Mouse (Mus musculus): Measurements from ENCODE around the gene Gal3st3.
A peak's percentile ranks its signal among the peaks of the same experiment; 100 is the strongest.

Gal3st3 gene

GRCm38 (mm10) chr19:5297903-5298800 lies at the start of gene Gal3st3:
Gene Gal3st3 (plus strand): TSS chr19:5298331.
- DNase-seq = peak; percentile 81

- no peak for DNase-seq
These were observed 41.0 kb upstream of the Gal3st3 start for GRCm38 (mm10) chr19:5257140-5257539.

GRCm38 (mm10) chr19:5267015-5267414 lies 31.1 kb upstream of the Gal3st3 start:
- no peak for DNase-seq

- no peak for DNase-seq
These were observed 30.1 kb upstream of the Gal3st3 start for GRCm38 (mm10) chr19:5268017-5268416.

GRCm38 (mm10) chr19:5268875-5269274 lies 29.3 kb upstream of the Gal3st3 start:
- no peak for DNase-seq

GRCm38 (mm10) chr19:5269392-5269791 lies 28.7 kb upstream of the Gal3st3 start:
- no peak for DNase-seq

- DNase-seq = no peak
These were observed 26.7 kb upstream of the Gal3st3 start for GRCm38 (mm10) chr19:5271430-5271829.

- peak; percentile 65 for DNase-seq
These were observed 25.8 kb upstream of the Gal3st3 start for GRCm38 (mm10) chr19:5272326-5272795.

- DNase-seq = peak; percentile 97
These were observed 25.1 kb upstream of the Gal3st3 start, which contains the start of gene Pacs1 for GRCm38 (mm10) chr19:5272801-5273733. Gene Pacs1 (minus strand): TSS chr19:5273119.

GRCm38 (mm10) chr19:5273916-5274315 lies 24.2 kb upstream of the Gal3st3 start:
- DNase-seq = no peak

- no peak for DNase-seq
These were observed 23.5 kb upstream of the Gal3st3 start for GRCm38 (mm10) chr19:5274641-5275040.

- no peak for DNase-seq
These were observed 22.4 kb upstream of the Gal3st3 start for GRCm38 (mm10) chr19:5275736-5276135.

- DNase-seq = no peak
These were observed 21.6 kb upstream of the Gal3st3 start for GRCm38 (mm10) chr19:5276531-5276930.

- DNase-seq = no peak
These were observed 21.0 kb upstream of the Gal3st3 start for GRCm38 (mm10) chr19:5277140-5277539.

- no peak for DNase-seq
These were observed 19.8 kb upstream of the Gal3st3 start for GRCm38 (mm10) chr19:5278381-5278780.

- peak; percentile 100 for DNase-seq
These were observed 3.0 kb upstream of the Gal3st3 start, which contains the start of gene Sf3b2 for GRCm38 (mm10) chr19:5294972-5295735. Gene Sf3b2 (minus strand): TSS chr19:5295455.

- no peak for DNase-seq
These were observed 2.4 kb upstream of the Gal3st3 start for GRCm38 (mm10) chr19:5295736-5296075.

- no peak for DNase-seq
These were observed 1.5 kb upstream of the Gal3st3 start for GRCm38 (mm10) chr19:5296630-5297029.

- DNase-seq = no peak
These were observed 2.5 kb downstream of the Gal3st3 start for GRCm38 (mm10) chr19:5300588-5300987.

- DNase-seq = peak; percentile 78
These were observed 4.3 kb downstream of the Gal3st3 start for GRCm38 (mm10) chr19:5302455-5302854.

GRCm38 (mm10) chr19:5306279-5306678 lies 8.1 kb downstream of the Gal3st3 start:
- DNase-seq = no peak

GRCm38 (mm10) chr19:5306968-5307734 lies 9.0 kb downstream of the Gal3st3 start:
- DNase-seq = peak; percentile 59
